Mouse (Mus musculus): Measurements from ENCODE around the gene Scn10a.

DNA sequence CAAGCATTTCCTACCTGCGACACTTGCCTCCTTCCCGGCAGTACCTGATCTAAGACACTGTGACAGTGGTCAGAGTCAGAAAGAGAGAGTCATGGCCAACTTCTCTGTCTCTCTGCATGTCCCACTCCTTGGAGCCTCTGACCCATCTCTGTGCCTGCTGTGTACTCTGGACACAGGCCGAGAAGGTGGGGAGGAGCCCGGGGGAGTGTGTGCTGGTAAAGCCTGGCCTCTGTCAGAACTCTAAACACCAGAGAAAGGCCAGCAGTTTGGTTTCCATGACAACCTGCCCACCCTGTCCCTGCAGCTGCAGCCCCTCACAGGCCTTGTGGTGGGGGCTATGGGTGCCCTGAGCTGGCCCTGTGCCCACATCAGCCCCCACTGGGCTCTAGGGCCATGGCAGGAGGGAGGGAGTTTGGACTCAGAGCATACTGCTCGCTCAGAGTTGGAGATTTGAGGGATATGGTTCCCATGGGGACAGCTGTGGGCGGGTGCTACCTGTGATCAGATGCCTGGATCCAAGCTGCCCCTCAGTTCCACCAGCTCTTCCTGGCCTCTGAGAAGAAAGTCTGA, 6.3 kb upstream of the Scn10a start:
- TF ChIP-seq CTCF (IDR thresholded peaks at IDR 0.05; ENCODE audit: borderline replicate concordance, extremely low read depth, insufficient read depth, insufficient read length) (no peak), POLR2A (IDR thresholded peaks at IDR 0.05; ENCODE audit: borderline replicate concordance, extremely low read depth, insufficient read depth, insufficient read length, poor library complexity, severe bottlenecking) (no peak)

Measured in brain, embryonic 14.5 days (tissue).